Mouse (Mus musculus) forebrain, embryonic 12.5 days (tissue): Measurements from ENCODE around the gene Mark4. TPM values are rescaled to one million over a fixed set of nuclear protein-coding genes. Genes with fewer than 3 reads are reported as not detected.

Source experiments
- ATAC-seq: fragments of 200-750 bp; cut with Nextera tagmentation; 2 replicates; pipeline ENCODE4 v1.8.0; 2017; ENCODE audit warnings: moderate TSS enrichment; ENCODE audit not compliant: low FRiP score
- H3K27ac ChIP-seq: fragments of 300-500 bp; sonication (generic); 2 replicates; pipeline ENCODE4 v1.5.1; 2016; ENCODE audit warnings: mild to moderate bottlenecking
- H3K27me3 ChIP-seq: fragments of 300-500 bp; sonication (generic); 2 replicates; pipeline ENCODE4 v1.6.1; 2016; ENCODE audit warnings: mild to moderate bottlenecking
- H3K36me3 ChIP-seq: fragments of 300-500 bp; sonication (generic); replicated peaks from 2 replicates; pipeline ENCODE4 v1.6.1; 2016; ENCODE audit warnings: mild to moderate bottlenecking
- H3K4me1 ChIP-seq: fragments of 300-500 bp; sonication (generic); 2 replicates; pipeline ENCODE4 v1.6.1; 2016
- H3K4me2 ChIP-seq: fragments of 300-500 bp; sonication (generic); 2 replicates; pipeline ENCODE4 v1.6.1; 2016; ENCODE audit warnings: mild to moderate bottlenecking, moderate library complexity
- H3K4me3 ChIP-seq: fragments of 300-500 bp; sonication (generic); replicated peaks from 2 replicates; pipeline ENCODE4 v1.5.1; 2016; ENCODE audit warnings: mild to moderate bottlenecking
- H3K9ac ChIP-seq: fragments of 300-500 bp; sonication (generic); 2 replicates; pipeline ENCODE4 v1.6.1; 2016; ENCODE audit warnings: mild to moderate bottlenecking
- H3K9me3 ChIP-seq: fragments of 300-500 bp; sonication (generic); 2 replicates; pipeline ENCODE4 v1.6.1; 2016
- WGBS: fragments of 180-500 bp; shearing (Covaris S2); methylation state at CpG from one replicate; pipeline ENCODE4 v1.1.7; 2016; 5-methylcytosine and 5-hydroxymethylcytosine counted together
- microRNA counts: library from miRNA; unstranded; fragments of <30 nt; microRNA quantifications from one replicate; lab custom pipeline; 2017
- microRNA-seq: library from miRNA; unstranded; fragments of <30 nt; microRNA quantifications from one replicate; pipeline ENCODE4, GENCODE M21; 2017
- polyA plus RNA-seq: library from polyadenylated mRNA; unstranded; fragments of >200 nt; fragmentation: Nextera tagmentation; extraction: Ambion mirVana; gene quantifications from 2 replicates; pipeline ENCODE4 v1.2.1, GENCODE M21; 2016

Gene Mark4
- polyA plus RNA-seq, 1 experiment from 2014 or later = 14.0 TPM

GRCm38 (mm10) chr7:19375368-19375767, 83.3 kb downstream of the Mark4 start:
- Histone ChIP-seq H3K4me1 (no peaks in the 10 kb centered on the region; the same call in 1 of the 2 replicates), H3K4me2 (no peak overlapping the region), H3K27ac (no peak overlapping the region), H3K27me3 (no peaks in the 10 kb centered on the region), H3K36me3 (peaks cover 6% of the 10 kb centered on the region; the same call in 1 of the 2 replicates), H3K9me3 (no peaks in the 10 kb centered on the region), H3K4me3 (no peak overlapping the region), H3K9ac (no peak overlapping the region)
- WGBS = 83% methylated on average over 18 of the region's 18 CpGs
- 0 out of 2 replicates have a peak, but pooled peaks have one; percentile 25 for ATAC-seq

MicroRNAs within 50 kb of the gene (microRNA counts, 519-probe panel; counts per million panel counts)
- microRNA mmu-miR-343 (lab: Ali Mortazavi, UCI) = not detected

Small RNA genes within 50 kb of the gene (microRNA-seq; reads per million reads assigned to microRNA genes)
- not detected for gene Mir343

Other genes with a start within 250 kb of the Mark4 start
- gene Gpr4, start 246.3 kb downstream of the Mark4 start, polyA plus RNA-seq = 1.6 and 1.7 TPM in 2 replicates
- gene Opa3, start 230.5 kb downstream of the Mark4 start, polyA plus RNA-seq = 45.5 and 48.3 TPM in 2 replicates
- 42.4 and 43.0 TPM in 2 replicates for gene Vasp, start 187.0 kb downstream of the Mark4 start, polyA plus RNA-seq
- gene Ppm1n, start 178.8 kb downstream of the Mark4 start, polyA plus RNA-seq = 0.19 TPM in 1 of 2 replicates, not detected in the other
- gene Rtn2, start 176.2 kb downstream of the Mark4 start, polyA plus RNA-seq = 70.3 and 74.1 TPM in 2 replicates
- 0.24 TPM in 1 of 2 replicates, not detected in the other for gene Fosb, start 148.8 kb downstream of the Mark4 start, polyA plus RNA-seq
- 89.7 and 100 TPM in 2 replicates for gene Ercc1, start 114.0 kb downstream of the Mark4 start, polyA plus RNA-seq
- gene Cd3eap, start 99.3 kb downstream of the Mark4 start, polyA plus RNA-seq = 24.7 and 24.8 TPM in 2 replicates
- gene Ppp1r13l, start 99.1 kb downstream of the Mark4 start, polyA plus RNA-seq = 4.8 and 5.3 TPM in 2 replicates
- 23.3 and 23.7 TPM in 2 replicates for gene Ercc2, start 76.8 kb downstream of the Mark4 start, polyA plus RNA-seq
- gene Klc3, start 54.7 kb downstream of the Mark4 start, polyA plus RNA-seq = 2.8 and 5.4 TPM in 2 replicates
- not detected in 2 replicates for gene Ckm, start 54.0 kb downstream of the Mark4 start, polyA plus RNA-seq
- 0.51 and 0.69 TPM in 2 replicates for gene Exoc3l2, start 4.5 kb upstream of the Mark4 start, polyA plus RNA-seq
- gene Bloc1s3, start 49.5 kb upstream of the Mark4 start, polyA plus RNA-seq = 3.5 and 3.9 TPM in 2 replicates
- gene Trappc6a, start 49.6 kb upstream of the Mark4 start, polyA plus RNA-seq = 43.6 and 47.5 TPM in 2 replicates
- gene Nkpd1, start 59.0 kb upstream of the Mark4 start, polyA plus RNA-seq = 0.17 TPM in 1 of 2 replicates, not detected in the other
- gene Ppp1r37, start 104.3 kb upstream of the Mark4 start, polyA plus RNA-seq = 34.9 and 35.4 TPM in 2 replicates
- gene Zfp296, start 118.5 kb upstream of the Mark4 start, polyA plus RNA-seq = 0.18 and 0.34 TPM in 2 replicates
- 120 and 125 TPM in 2 replicates for gene Gemin7, start 118.8 kb upstream of the Mark4 start, polyA plus RNA-seq
- 66.3 and 67.6 TPM in 2 replicates for gene Clasrp, start 145.7 kb upstream of the Mark4 start, polyA plus RNA-seq
- gene Relb, start 170.6 kb upstream of the Mark4 start, polyA plus RNA-seq = 3.3 and 3.6 TPM in 2 replicates
- gene Clptm1, start 206.2 kb upstream of the Mark4 start, polyA plus RNA-seq = 85.6 and 87.6 TPM in 2 replicates
- not detected in 2 replicates for gene Apoc2, start 219.1 kb upstream of the Mark4 start, polyA plus RNA-seq
- not detected in 2 replicates for gene Gm44805, start 222.6 kb upstream of the Mark4 start, polyA plus RNA-seq
- not detected in 2 replicates for gene Apoc4, start 222.7 kb upstream of the Mark4 start, polyA plus RNA-seq
- gene Apoc1, start 233.8 kb upstream of the Mark4 start, polyA plus RNA-seq = 0.73 and 1.2 TPM in 2 replicates
- 115 and 128 TPM in 2 replicates for gene Apoe, start 240.4 kb upstream of the Mark4 start, polyA plus RNA-seq